Mouse (Mus musculus): Measurements from ENCODE around the gene Hdlbp.

The Hdlbp gene

DNA sequence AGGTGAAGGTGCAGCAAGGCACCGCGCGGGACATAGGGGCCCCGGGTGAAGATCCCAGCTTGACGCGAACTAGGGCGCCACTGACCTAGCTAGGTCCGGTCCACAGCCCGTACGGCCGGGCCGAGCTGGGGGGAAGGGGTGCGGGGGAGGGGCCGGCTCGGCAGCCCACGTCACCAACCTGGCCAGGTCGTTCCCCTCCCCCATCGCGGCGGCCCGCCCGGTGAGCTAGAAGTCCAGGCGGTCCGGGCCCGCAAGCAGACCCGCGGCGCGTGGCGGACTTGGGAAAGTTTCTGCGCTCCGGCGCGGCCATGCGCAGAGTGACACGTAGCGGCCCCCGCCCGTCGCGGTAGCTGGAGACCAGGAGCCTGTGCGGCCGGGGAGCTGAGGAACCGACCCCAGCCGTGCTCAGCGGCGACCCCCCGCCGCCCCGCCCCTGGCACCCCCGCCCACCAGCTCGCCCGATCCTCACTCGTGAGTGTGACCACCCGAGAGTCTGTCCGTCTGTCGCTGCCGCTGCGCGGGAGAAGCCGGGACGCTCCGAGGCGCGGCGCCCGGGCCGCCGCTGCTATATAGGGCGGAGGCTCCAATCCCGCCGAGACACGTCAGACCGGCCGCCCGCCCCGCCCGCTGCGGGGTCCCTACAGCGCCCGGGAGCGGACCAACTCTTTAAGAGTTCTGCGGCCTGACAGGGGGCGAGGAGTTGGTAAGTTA lies 33.3 kb downstream of the Hdlbp start:
- DNase-seq (ENCODE audit: low read depth, low spot score), result no peak

GRCm38 (mm10) chr1:93444405-93445110 lies 34.1 kb downstream of the Hdlbp start:
- no peak for DNase-seq (ENCODE audit: low read depth, low spot score)

DNA sequence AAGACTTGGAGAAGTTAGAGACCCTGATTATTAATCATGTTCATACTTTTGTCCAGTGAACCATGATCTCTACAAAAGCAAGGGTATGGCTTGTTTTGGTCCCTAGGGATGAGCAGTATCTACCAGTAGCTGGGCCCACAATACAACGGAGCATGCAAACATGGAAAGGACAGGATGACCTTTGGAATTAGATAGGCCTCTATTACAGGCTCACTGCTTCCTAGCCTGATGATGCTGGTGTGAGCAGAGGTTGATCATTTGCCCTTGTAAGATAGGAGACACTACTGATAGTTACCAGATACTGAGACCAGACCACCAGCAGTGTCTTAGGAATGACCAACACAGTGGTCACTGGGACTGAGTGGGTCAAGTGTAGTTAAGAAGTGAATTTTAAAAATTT lies 39.3 kb downstream of the Hdlbp start:
- no peak for DNase-seq (ENCODE audit: low read depth, low spot score)

- DNase-seq (ENCODE audit: low read depth, low spot score), result no peak
These were observed 46.5 kb downstream of the Hdlbp start for GRCm38 (mm10) chr1:93432087-93432486.

GRCm38 (mm10) chr1:93403403-93403802 lies 75.2 kb downstream of the Hdlbp start:
- no peak for DNase-seq (ENCODE audit: low read depth, low spot score)

GRCm38 (mm10) chr1:93401191-93402052 lies 77.2 kb downstream of the Hdlbp start:
- no peak for DNase-seq (ENCODE audit: low read depth, low spot score)

GRCm38 (mm10) chr1:93388906-93389305 lies 89.7 kb downstream of the Hdlbp start:
- DNase-seq (ENCODE audit: low read depth, low spot score), result no peak

- DNase-seq (ENCODE audit: low read depth, low spot score), result no peak
These were observed 91.4 kb downstream of the Hdlbp start for GRCm38 (mm10) chr1:93387198-93387597.

GRCm38 (mm10) chr1:93379117-93379516 lies 99.5 kb downstream of the Hdlbp start:
- DNase-seq (ENCODE audit: low read depth, low spot score), result no peak

- DNase-seq (ENCODE audit: low read depth, low spot score), result no peak
These were observed 101.3 kb downstream of the Hdlbp start for GRCm38 (mm10) chr1:93377307-93377706.

- no peak for DNase-seq (ENCODE audit: low read depth, low spot score)
These were observed 105.0 kb downstream of the Hdlbp start, which contains the start of gene Ano7 for GRCm38 (mm10) chr1:93373665-93374064. TSS of gene Ano7 (plus strand) at chr1:93373930.

- DNase-seq (ENCODE audit: low read depth, low spot score), result no peak
These were observed 113.0 kb downstream of the Hdlbp start for GRCm38 (mm10) chr1:93365641-93366040.

- no peak for DNase-seq (ENCODE audit: low read depth, low spot score)
These were observed 116.0 kb downstream of the Hdlbp start for GRCm38 (mm10) chr1:93362661-93363060.
